Mouse (Mus musculus) forebrain, embryonic 16.5 days (tissue): ENCODE data around the gene Wdr59. TPM values are rescaled to one million over a fixed set of nuclear protein-coding genes. Genes with fewer than 3 reads are reported as not detected.

Experiments used
- ATAC-seq: fragments of 200-750 bp; cut with Nextera tagmentation; 2 replicates; pipeline ENCODE4 v1.8.0; 2017; ENCODE audit warnings: mild to moderate bottlenecking, moderate library complexity
- H3K27ac ChIP-seq: fragments of 300-500 bp; sonication (generic); 2 replicates; pipeline ENCODE4 v1.5.1; 2014; ENCODE audit warnings: low read length, control low read depth
- H3K27me3 ChIP-seq: fragments of 300-500 bp; sonication (generic); replicated peaks from 2 replicates; pipeline ENCODE4 v1.6.1; 2014; ENCODE audit warnings: low read length; ENCODE audit not compliant: control insufficient read depth, insufficient read depth
- H3K36me3 ChIP-seq: fragments of 300-500 bp; sonication (generic); 2 replicates; pipeline ENCODE4 v1.6.1; 2014; ENCODE audit not compliant: control insufficient read depth, insufficient read depth
- H3K4me1 ChIP-seq: fragments of 300-500 bp; sonication (generic); replicated peaks from 2 replicates; pipeline ENCODE4 v1.6.1; 2014; ENCODE audit warnings: low read length; ENCODE audit not compliant: control insufficient read depth, insufficient read depth
- H3K4me2 ChIP-seq: fragments of 300-500 bp; sonication (generic); 2 replicates; pipeline ENCODE4 v1.6.1; 2014; ENCODE audit warnings: mild to moderate bottlenecking, low read length, control low read depth
- H3K4me3 ChIP-seq: fragments of 300-500 bp; sonication (generic); replicated peaks from 2 replicates; pipeline ENCODE4 v1.5.1; 2014; ENCODE audit warnings: mild to moderate bottlenecking, low read length, control low read depth
- H3K9ac ChIP-seq: fragments of 300-500 bp; sonication (generic); replicated peaks from 2 replicates; pipeline ENCODE4 v1.6.1; 2014; ENCODE audit warnings: low read depth, low read length, control low read depth
- H3K9me3 ChIP-seq: fragments of 300-500 bp; sonication (generic); 2 replicates; pipeline ENCODE4 v1.6.1; 2016; ENCODE audit warnings: low read length; ENCODE audit not compliant: control insufficient read depth
- WGBS: fragments of 180-500 bp; shearing (Covaris S2); extraction: QIAGEN DNeasy Blood & Tissue Kit; methylation state at CpG from one replicate; pipeline ENCODE4 v1.1.7; 2014; 5-methylcytosine and 5-hydroxymethylcytosine counted together
- polyA plus RNA-seq: library from polyadenylated mRNA; unstranded; fragments of >200 nt; fragmentation: Nextera tagmentation; extraction: Ambion mirVana; gene quantifications from 2 replicates; pipeline ENCODE4 v1.2.1, GENCODE M21; 2015

Gene Wdr59
- polyA plus RNA-seq = 8.3 and 9.4 TPM in 2 replicates

DNA sequence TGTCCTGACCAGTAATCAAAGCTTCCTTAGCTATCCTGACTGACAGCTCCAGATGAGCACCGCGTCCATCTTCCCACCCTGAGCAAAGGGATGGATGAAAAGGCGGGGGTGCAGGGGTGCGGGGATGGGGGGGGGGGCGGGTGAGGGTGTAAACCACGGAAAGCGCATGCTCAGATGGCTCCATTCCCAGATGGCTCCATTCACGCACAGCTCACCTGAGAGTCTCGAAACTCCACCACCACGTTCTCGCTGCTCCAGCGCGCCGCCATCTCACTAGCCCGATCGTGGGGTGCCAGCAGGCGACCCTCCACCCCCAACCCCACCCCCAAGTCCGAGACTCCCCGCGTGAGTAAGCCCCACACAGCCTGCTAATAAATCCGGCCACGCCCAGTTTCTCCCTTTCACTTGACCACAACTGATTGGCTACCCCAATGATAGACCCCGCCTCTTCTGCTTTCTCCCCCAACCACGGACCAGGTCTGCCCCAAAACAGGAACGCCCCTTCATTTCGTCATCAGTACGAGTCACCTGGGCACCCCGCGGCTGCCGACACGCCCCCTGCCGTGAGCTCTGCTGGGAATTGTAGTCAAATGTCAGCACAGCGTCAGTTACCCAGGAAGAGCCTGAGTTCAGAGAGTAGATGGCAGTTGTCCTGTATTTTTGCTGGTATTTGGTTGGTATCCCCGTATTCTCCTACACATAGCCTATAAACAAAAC is at the start of gene Wdr59:
Gene Wdr59, minus strand, starts transcription at position 380 of the 717 bp plus-strand sequence.
- H3K4me1 ChIP-seq = peaks cover 8% of the 10 kb centered on the region
- H3K9ac ChIP-seq = peak within 1 kb of the TSS; percentile 57
- H3K4me3 ChIP-seq = peak within 1 kb of the TSS; percentile 60
- no peaks in the 10 kb centered on the region for H3K9me3 ChIP-seq
- ATAC-seq = peak; percentile 99
- peak within 1 kb of the TSS; percentile 50 for H3K4me2 ChIP-seq
- no peaks in the 10 kb centered on the region for H3K27me3 ChIP-seq
- WGBS = under 1% methylated on average over 34 of the region's 34 CpGs
- no peaks in the 10 kb centered on the region; the same call in 1 of the 2 replicates for H3K36me3 ChIP-seq
- H3K27ac ChIP-seq = no peak within 1 kb of the TSS

DNA sequence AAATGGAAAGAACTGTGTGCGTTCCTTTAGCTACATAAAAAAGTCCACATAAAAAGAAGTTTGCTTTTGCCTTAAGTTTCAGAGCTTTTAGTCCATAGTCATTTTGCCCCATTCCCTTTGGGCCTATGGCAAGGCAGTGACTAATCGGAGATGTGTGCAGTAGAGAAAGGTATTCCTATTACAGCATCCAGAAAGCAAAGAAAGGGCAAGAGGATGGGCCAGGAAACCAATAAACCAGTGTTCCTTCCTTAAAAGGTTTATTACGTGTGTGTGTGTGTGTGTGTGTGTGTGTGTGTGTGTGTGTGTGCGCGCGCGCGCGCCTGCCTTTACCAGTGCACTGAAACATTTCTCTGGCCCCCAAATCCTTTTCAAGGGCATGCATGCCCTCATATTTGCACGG is 49.8 kb upstream of the Wdr59 start:
- Histone ChIP-seq H3K4me2 (no peak overlapping the region), H3K27me3 (no peaks in the 10 kb centered on the region), H3K9me3 (no peaks in the 10 kb centered on the region), H3K4me1 (peaks cover 31% of the 10 kb centered on the region), H3K4me3 (no peak overlapping the region), H3K36me3 (no peaks in the 10 kb centered on the region), H3K9ac (no peak overlapping the region), H3K27ac (no peak overlapping the region)
- no peak for ATAC-seq
- WGBS = 89% methylated on average over 10 of the region's 10 CpGs

DNA sequence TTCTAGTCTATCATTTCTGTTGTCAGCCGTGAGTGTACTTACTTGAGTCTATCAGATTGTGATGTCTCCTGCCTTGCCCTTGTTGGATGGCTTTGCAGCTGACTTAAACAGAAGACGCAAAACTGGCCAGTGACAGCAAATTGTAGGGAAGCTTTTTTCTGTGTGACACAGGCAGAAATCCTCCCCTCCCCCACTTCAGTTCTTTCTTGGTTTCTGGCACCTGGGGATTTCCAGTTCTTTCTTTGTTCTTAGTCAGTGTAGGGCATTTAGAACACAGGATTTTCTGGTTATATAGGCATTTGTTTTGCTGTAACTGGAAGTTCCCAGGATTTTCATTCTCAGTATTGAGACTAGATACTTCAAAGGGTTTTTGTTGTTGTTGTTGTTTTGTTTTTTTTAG is 48.5 kb upstream of the Wdr59 start:
- no peak for ATAC-seq
- WGBS = 61% methylated on average over 2 of the region's 2 CpGs
- no peaks in the 10 kb centered on the region for H3K36me3 ChIP-seq
- H3K4me2 ChIP-seq = no peak overlapping the region
- no peak overlapping the region for H3K4me3 ChIP-seq
- no peaks in the 10 kb centered on the region for H3K9me3 ChIP-seq
- no peaks in the 10 kb centered on the region for H3K27me3 ChIP-seq
- H3K27ac ChIP-seq = peak overlapping the region; percentile 0; the same call in 1 of the 2 replicates
- H3K4me1 ChIP-seq = peaks cover 42% of the 10 kb centered on the region
- no peak overlapping the region for H3K9ac ChIP-seq

DNA sequence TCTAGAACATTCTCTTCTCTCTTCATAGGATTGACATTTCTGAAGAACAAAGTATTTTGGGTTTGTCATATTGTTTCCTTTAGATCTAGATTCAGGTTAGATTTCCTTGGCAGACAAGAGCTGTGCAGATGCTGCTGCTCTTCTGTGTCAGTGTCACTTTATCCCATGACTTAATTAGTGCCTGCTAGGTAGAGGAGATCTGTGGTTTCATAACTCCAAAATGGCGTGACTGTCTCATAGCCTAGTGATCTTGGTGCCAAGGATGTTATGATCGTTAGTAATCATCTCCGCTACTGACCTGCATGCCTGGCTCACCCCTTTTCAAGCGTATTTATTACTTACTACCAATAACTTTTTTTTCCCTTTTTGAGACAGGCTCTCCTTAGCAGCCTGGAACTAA is 48.0 kb upstream of the Wdr59 start:
- Histone ChIP-seq H3K4me1 (peaks cover 43% of the 10 kb centered on the region), H3K27ac (no peak overlapping the region; the same call in 1 of the 2 replicates)
- WGBS = 74% methylated on average over 4 of the region's 4 CpGs

GRCm38 (mm10) chr8:111568029-111568428 is 46.1 kb upstream of the Wdr59 start:
- Histone ChIP-seq H3K36me3 (no peaks in the 10 kb centered on the region), H3K9me3 (no peaks in the 10 kb centered on the region), H3K9ac (no peak overlapping the region), H3K4me3 (no peak overlapping the region), H3K27ac (no peak overlapping the region; the same call in 1 of the 2 replicates), H3K27me3 (no peaks in the 10 kb centered on the region), H3K4me2 (no peak overlapping the region), H3K4me1 (peaks cover 38% of the 10 kb centered on the region)
- WGBS = 69% methylated on average over 3 of the region's 3 CpGs
- ATAC-seq = no peak

More for the DNA sequence above, 48.0 kb upstream of the Wdr59 start:
- H3K9ac ChIP-seq = no peak overlapping the region
- H3K9me3 ChIP-seq = no peaks in the 10 kb centered on the region
- H3K27me3 ChIP-seq = no peaks in the 10 kb centered on the region
- no peaks in the 10 kb centered on the region for H3K36me3 ChIP-seq
- no peak for ATAC-seq
- H3K4me2 ChIP-seq = no peak overlapping the region
- no peak overlapping the region for H3K4me3 ChIP-seq

DNA sequence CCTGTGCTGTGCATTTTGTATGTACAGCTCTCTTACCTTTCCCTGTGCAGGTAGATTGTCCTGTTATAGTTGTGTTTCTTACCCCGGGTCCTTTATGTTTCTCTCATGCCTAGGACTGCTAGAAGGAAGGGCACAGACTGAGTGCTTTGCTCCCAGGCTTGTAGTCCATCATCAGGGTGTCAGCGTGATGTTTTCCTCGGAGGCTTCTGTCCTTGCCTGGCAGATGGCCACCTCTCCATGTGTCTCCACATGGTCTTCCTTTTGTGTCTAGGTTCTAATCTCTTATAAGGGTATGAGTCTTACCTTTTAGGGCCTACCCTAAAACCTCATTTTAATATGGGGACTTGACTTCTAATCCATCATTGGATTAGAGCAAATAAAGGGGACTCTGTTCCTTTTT is 45.7 kb upstream of the Wdr59 start:
- no peak overlapping the region for H3K4me3 ChIP-seq
- H3K27me3 ChIP-seq = no peaks in the 10 kb centered on the region
- H3K36me3 ChIP-seq = no peaks in the 10 kb centered on the region
- ATAC-seq = no peak
- no peak overlapping the region for H3K9ac ChIP-seq
- H3K9me3 ChIP-seq = no peaks in the 10 kb centered on the region
- peaks cover 37% of the 10 kb centered on the region for H3K4me1 ChIP-seq
- no peak overlapping the region for H3K4me2 ChIP-seq
- no peak overlapping the region for H3K27ac ChIP-seq
- whole genome bisulfite sequencing = 60% methylated on average over 3 of the region's 3 CpGs

GRCm38 (mm10) chr8:111566326-111566725 is 44.4 kb upstream of the Wdr59 start:
- Histone ChIP-seq H3K27ac (no peak overlapping the region), H3K9me3 (no peaks in the 10 kb centered on the region), H3K4me3 (no peak overlapping the region), H3K9ac (no peak overlapping the region), H3K4me2 (no peak overlapping the region), H3K27me3 (no peaks in the 10 kb centered on the region), H3K36me3 (no peaks in the 10 kb centered on the region), H3K4me1 (peaks cover 30% of the 10 kb centered on the region)
- WGBS = 63% methylated on average over 9 of the region's 9 CpGs
- ATAC-seq = no peak

DNA sequence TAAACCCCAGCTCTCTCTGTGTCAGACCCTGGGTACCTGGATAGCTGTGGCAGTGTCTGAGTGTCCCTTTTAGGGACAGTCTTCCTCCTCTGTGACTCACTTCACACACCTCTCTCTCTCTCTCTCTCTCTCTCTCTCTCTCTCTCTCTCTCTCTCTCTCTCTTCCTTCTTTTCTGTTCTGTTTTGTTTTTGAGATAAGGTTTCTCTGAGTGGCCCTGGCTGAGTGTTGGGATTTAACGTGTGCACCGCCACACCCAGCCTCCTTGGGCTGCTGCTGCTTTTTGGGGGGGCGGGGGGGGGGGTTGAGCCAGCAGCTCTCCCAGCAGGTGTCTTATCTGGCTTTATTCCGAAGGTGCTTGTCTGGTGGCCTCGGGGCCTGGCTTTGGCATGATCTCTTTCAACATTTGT is 43.9 kb upstream of the Wdr59 start:
- Histone ChIP-seq H3K4me2 (no peak overlapping the region), H3K36me3 (no peaks in the 10 kb centered on the region), H3K4me3 (no peak overlapping the region), H3K27ac (no peak overlapping the region), H3K27me3 (no peaks in the 10 kb centered on the region), H3K4me1 (peaks cover 30% of the 10 kb centered on the region), H3K9ac (no peak overlapping the region), H3K9me3 (no peaks in the 10 kb centered on the region)
- ATAC-seq = no peak
- 15% methylated on average over 5 of the region's 5 CpGs for WGBS

GRCm38 (mm10) chr8:111564093-111564492 is 42.2 kb upstream of the Wdr59 start:
- 88% methylated on average over 2 of the region's 2 CpGs for WGBS
- peaks cover 26% of the 10 kb centered on the region for H3K4me1 ChIP-seq
- H3K36me3 ChIP-seq = no peaks in the 10 kb centered on the region
- no peaks in the 10 kb centered on the region for H3K9me3 ChIP-seq
- no peak overlapping the region for H3K4me2 ChIP-seq
- H3K27me3 ChIP-seq = no peaks in the 10 kb centered on the region
- no peak for ATAC-seq
- H3K27ac ChIP-seq = no peak overlapping the region
- no peak overlapping the region for H3K4me3 ChIP-seq
- H3K9ac ChIP-seq = no peak overlapping the region
